Mouse (Mus musculus) CH12.LX (cell line): ENCODE results near the gene Bmpr1a. TPM values are rescaled to one million over a fixed set of nuclear protein-coding genes. Genes with fewer than 3 reads are reported as not detected.

Experiments
- DNase-seq: peaks from one replicate; pipeline ENCODE4 v3.0.0-alpha.2; 2013; ENCODE audit errors: extremely low read depth
- H3K27ac ChIP-seq: 2 replicates; pipeline ENCODE4 v1.5.1; 2012; ENCODE audit warnings: low read depth, mild to moderate bottlenecking, control low read depth, moderate library complexity; ENCODE audit not compliant: insufficient read depth
- H3K27me3 ChIP-seq: replicated peaks from 2 replicates; pipeline ENCODE3; 2012; ENCODE audit warnings: inconsistent platforms
- H3K36me3 ChIP-seq, 2 experiments: replicated peaks in 1 of 2; 2 replicates each; pipeline versions ENCODE3 to v1.6.1; 2012; ENCODE audit warnings: inconsistent platforms in 1 of 2, low read length in 1 of 2, mild to moderate bottlenecking in 1 of 2, mixed read lengths in 1 of 2, moderate library complexity in 1 of 2; ENCODE audit not compliant: control insufficient read depth in 1 of 2, insufficient read depth in 1 of 2
- H3K4me1 ChIP-seq, 2 experiments: 2 replicates each; pipeline ENCODE4 v1.6.1; 2012; ENCODE audit warnings: inconsistent platforms in 1 of 2, moderate library complexity in 1 of 2; ENCODE audit not compliant: insufficient read depth in 2 of 2, control insufficient read depth in 1 of 2
- H3K4me2 ChIP-seq: 2 replicates; pipeline ENCODE4 v1.6.1; 2012; ENCODE audit warnings: low read depth, mild to moderate bottlenecking, control low read depth; ENCODE audit not compliant: poor library complexity, insufficient read depth, severe bottlenecking
- H3K4me3 ChIP-seq, 3 experiments: fragments of 150-350 bp in 1 of 3; sonication (generic) in 1 of 3; replicated peaks in 1 of 3; 2 replicates each; pipeline versions ENCODE3 to v1.5.1; 2011 to 2012; ENCODE audit warnings: low read depth in 2 of 3, low read length in 2 of 3, mild to moderate bottlenecking in 2 of 3, moderate library complexity in 2 of 3, control low read depth in 1 of 3, improper control_type of control experiment in 1 of 3, inconsistent platforms in 1 of 3, mixed read lengths in 1 of 3; ENCODE audit not compliant: poor library complexity in 1 of 3
- H3K79me2 ChIP-seq: replicated peaks from 2 replicates; pipeline ENCODE4 v1.6.1; 2012; ENCODE audit warnings: mild to moderate bottlenecking, moderate library complexity; ENCODE audit not compliant: control insufficient read depth, poor library complexity, insufficient read depth, severe bottlenecking; ENCODE audit errors: extremely low read depth
- H3K9ac ChIP-seq: 2 replicates; pipeline ENCODE4 v1.6.1; 2012; ENCODE audit warnings: low read depth, mild to moderate bottlenecking, control low read depth, moderate library complexity; ENCODE audit not compliant: insufficient read depth
- H3K9me3 ChIP-seq: replicated peaks from 2 replicates; pipeline ENCODE3; 2012; ENCODE audit warnings: low read length, inconsistent platforms, mixed read lengths
- CHD2 ChIP-seq: IDR thresholded peaks from 2 replicates; pipeline ENCODE4 v1.6.1; 2011; ENCODE audit warnings: low read length, improper control_type of control experiment
- CTCF ChIP-seq, 2 experiments: IDR thresholded peaks in 1 of 2; conservative IDR thresholded peaks in 1 of 2; 2 replicates each; pipeline ENCODE4 v1.5.1; 2011 to 2012; ENCODE audit warnings: low read depth in 2 of 2, low read length in 2 of 2, improper control_type of control experiment in 1 of 2, inconsistent platforms in 1 of 2, mild to moderate bottlenecking in 1 of 2, moderate library complexity in 1 of 2
- E2F4 ChIP-seq: IDR thresholded peaks from 2 replicates; pipeline ENCODE4 v1.6.1; 2011; ENCODE audit warnings: low read depth, low read length, improper control_type of control experiment; ENCODE audit not compliant: insufficient replicate concordance
- ELF1 ChIP-seq: IDR thresholded peaks from 2 replicates; pipeline ENCODE4 v1.6.1; 2014; ENCODE audit warnings: low read depth, mild to moderate bottlenecking, inconsistent platforms, low read length, improper control_type of control experiment
- JUN ChIP-seq: IDR thresholded peaks from 2 replicates; pipeline ENCODE4 v1.6.1; 2011; ENCODE audit warnings: low read depth, mild to moderate bottlenecking, low read length, improper control_type of control experiment, moderate library complexity; ENCODE audit not compliant: insufficient read depth
- JUND ChIP-seq: conservative IDR thresholded peaks from 2 replicates; pipeline ENCODE4 v1.6.1; 2011; ENCODE audit warnings: low read depth, low read length, improper control_type of control experiment
- MAFK ChIP-seq: IDR thresholded peaks from 2 replicates; pipeline ENCODE4 v1.6.1; 2011; ENCODE audit warnings: low read length, improper control_type of control experiment; ENCODE audit not compliant: insufficient replicate concordance
- MEF2A ChIP-seq: IDR thresholded peaks from 2 replicates; pipeline ENCODE4 v1.6.1; 2014; ENCODE audit warnings: low read depth, mild to moderate bottlenecking, inconsistent platforms, low read length, improper control_type of control experiment, borderline replicate concordance
- MXI1 ChIP-seq: IDR thresholded peaks from 2 replicates; pipeline ENCODE4 v1.6.1; 2011; ENCODE audit warnings: mild to moderate bottlenecking, low read depth, low read length, improper control_type of control experiment
- NELFE ChIP-seq: IDR thresholded peaks from 2 replicates; pipeline ENCODE4 v1.6.1; 2011; ENCODE audit warnings: low read depth, low read length, improper control_type of control experiment
- PAX5 ChIP-seq: IDR thresholded peaks from 2 replicates; pipeline ENCODE4 v1.6.1; 2012; ENCODE audit warnings: low read length, inconsistent platforms, mixed read lengths
- RCOR1 ChIP-seq: conservative IDR thresholded peaks from 2 replicates; pipeline ENCODE4 v1.6.1; 2012; ENCODE audit warnings: low read depth, mild to moderate bottlenecking, inconsistent platforms, low read length, improper control_type of control experiment
- SMC3 ChIP-seq: IDR thresholded peaks from 2 replicates; pipeline ENCODE4 v1.6.1; 2011; ENCODE audit warnings: low read depth, low read length, improper control_type of control experiment
- UBTF ChIP-seq: IDR thresholded peaks from 2 replicates; pipeline ENCODE4 v1.6.1; 2012; ENCODE audit warnings: low read depth, mild to moderate bottlenecking, inconsistent platforms, low read length, improper control_type of control experiment, moderate library complexity
- USF1 ChIP-seq: IDR thresholded peaks from 2 replicates; pipeline ENCODE4 v1.6.1; 2014; ENCODE audit warnings: low read depth, mild to moderate bottlenecking, inconsistent platforms, low read length, improper control_type of control experiment
- USF2 ChIP-seq: conservative IDR thresholded peaks from 2 replicates; pipeline ENCODE4 v1.6.1; 2011; ENCODE audit warnings: low read depth, low read length, improper control_type of control experiment
- ZMIZ1 ChIP-seq: IDR thresholded peaks from 2 replicates; pipeline ENCODE4 v1.6.1; 2012; ENCODE audit warnings: low read depth, mild to moderate bottlenecking, inconsistent platforms, low read length, improper control_type of control experiment
- dilution Hi-C: fragments of 300-500 bp; cut with MboI; formaldehyde crosslinking; loops from 2 replicates; pipeline ENCODE4 v1.14.3; 2020; ENCODE audit warnings: low sequenced_read_pairs; ENCODE audit not compliant: extremely low pct_unique_long_range_greater_than_20kb, extremely low pct_ligation_motif_present
- in situ Hi-C: fragments of 300-500 bp; cut with MboI; formaldehyde crosslinking; loops from 3 replicates; pipeline ENCODE4 v1.14.3; 2019; ENCODE audit warnings: low sequenced_read_pairs, low pct_ligation_motif_present, low pct_unique_long_range_greater_than_20kb, mixed read lengths
- polyA plus RNA-seq: library from polyadenylated mRNA; unstranded; fragments of >175 nt; gene quantifications from 2 replicates; pipeline ENCODE4 v1.2.1, GENCODE M21; 2012; ENCODE audit warnings: low read depth; ENCODE audit not compliant: insufficient read length
- total RNA-seq, 2 experiments: library from RNA; depleted of rRNA; stranded (reverse); fragments of 300-350 nt in 1 of 2; fragments of >200 nt in 1 of 2; gene quantifications; 2 replicates each; pipeline ENCODE4 v1.2.3; 2012 to 2014

Gene Bmpr1a
- total and polyA plus RNA-seq, 3 experiments = 26.2 to 46.7 (median 30.1) TPM

- Histone ChIP-seq H3K9me3 (no peaks in the 10 kb centered on the region), H3K4me3 (no peak overlapping the region), H3K79me2 (peaks cover 3% of the 10 kb centered on the region), H3K36me3 (peaks cover 8 to 45% of the 10 kb centered on the region in 2 experiments), H3K4me2 (no peak overlapping the region), H3K27ac (no peak overlapping the region), H3K4me1 (peaks cover 2 to 33% of the 10 kb centered on the region in 2 experiments; a peak in 2 of 4 replicates), H3K9ac (no peak overlapping the region), H3K27me3 (no peaks in the 10 kb centered on the region)
- dilution Hi-C loops = no loop called here
- in situ Hi-C loops = loop anchor here (10.0 to 25.0 kb wide), 2 partner anchors 45 to 312 kb away; no protein-coding TSS in a partner anchor
- no peak for DNase-seq
- TF ChIP-seq UBTF = no peak
Observed at GRCm38 (mm10) chr14:34449807-34450206, 53.3 kb downstream of the Bmpr1a start.

GRCm38 (mm10) chr14:34448398-34448797, 54.7 kb downstream of the Bmpr1a start:
- Histone ChIP-seq H3K79me2 (peaks cover 3% of the 10 kb centered on the region), H3K27me3 (no peaks in the 10 kb centered on the region), H3K4me1 (peaks cover 2 to 26% of the 10 kb centered on the region in 2 experiments; a peak in 2 of 4 replicates), H3K36me3 (peaks cover 10 to 49% of the 10 kb centered on the region in 2 experiments), H3K4me3 (no peak overlapping the region), H3K27ac (no peak overlapping the region), H3K9me3 (no peaks in the 10 kb centered on the region)
- in situ Hi-C loops = loop anchor here (10.0 to 25.0 kb wide), 2 partner anchors 46 to 314 kb away; no protein-coding TSS in a partner anchor
- dilution Hi-C loops = no loop called here
- TF ChIP-seq E2F4 = no peak
- no peak for TF ChIP-seq MAFK
- TF ChIP-seq JUN = no peak
- no peak for TF ChIP-seq ZMIZ1
- TF ChIP-seq CTCF (conservative IDR thresholded peaks at IDR 0.05 in 1 of 2, IDR thresholded peaks at IDR 0.05 in 1 of 2; ENCODE audit: low read depth in 2 of 2, low read length in 2 of 2) = no peak
- TF ChIP-seq PAX5 = no peak
- TF ChIP-seq ELF1 = no peak
- TF ChIP-seq CHD2 = no peak
- TF ChIP-seq USF2 = no peak
- TF ChIP-seq RCOR1 = no peak
- TF ChIP-seq JUND = no peak
- TF ChIP-seq MEF2A = no peak
- no peak for TF ChIP-seq SMC3
- no peak for TF ChIP-seq NELFE
- no peak for TF ChIP-seq MXI1
- TF ChIP-seq USF1 = no peak
- TF ChIP-seq, all 38 proteins: peak for 0
- Histone ChIP-seq H3K4me2 (no peak overlapping the region), H3K9ac (no peak overlapping the region)
- no peak for DNase-seq
